Mouse (Mus musculus) limb, embryonic 11.5 days (tissue): Measurements from ENCODE around the gene Vps9d1. TPM values are rescaled to one million over a fixed set of nuclear protein-coding genes. Genes with fewer than 3 reads are reported as not detected.

ENCODE experiments used
- ATAC-seq: fragments of 200-750 bp; cut with Nextera tagmentation; 2 replicates; pipeline ENCODE4 v1.8.0; 2017; ENCODE audit warnings: low read depth; ENCODE audit not compliant: insufficient number of reproducible peaks, low FRiP score, low TSS enrichment
- DNase-seq: peaks from one replicate; pipeline ENCODE4 v3.0.0-alpha.2; 2015; ENCODE audit warnings: low spot score
- H3K27ac ChIP-seq: fragments of 300-500 bp; sonication (generic); replicated peaks from 2 replicates; pipeline ENCODE4 v1.5.1; 2014; ENCODE audit warnings: low read depth, mild to moderate bottlenecking, low read length
- H3K27me3 ChIP-seq: fragments of 300-500 bp; sonication (generic); 2 replicates; pipeline ENCODE4 v1.6.1; 2014; ENCODE audit warnings: mild to moderate bottlenecking, low read length, mixed read lengths; ENCODE audit not compliant: control insufficient read depth, insufficient read depth
- H3K36me3 ChIP-seq: fragments of 300-500 bp; sonication (generic); 2 replicates; pipeline ENCODE4 v1.6.1; 2014; ENCODE audit warnings: mild to moderate bottlenecking, low read length, moderate library complexity, mixed read lengths; ENCODE audit not compliant: control insufficient read depth, insufficient read depth
- H3K4me1 ChIP-seq: fragments of 300-500 bp; sonication (generic); 2 replicates; pipeline ENCODE4 v1.6.1; 2014; ENCODE audit warnings: low read length, mixed read lengths; ENCODE audit not compliant: control insufficient read depth, insufficient read depth
- H3K4me2 ChIP-seq: fragments of 300-500 bp; sonication (generic); 2 replicates; pipeline ENCODE4 v1.6.1; 2014; ENCODE audit warnings: low read depth, mild to moderate bottlenecking, moderate library complexity; ENCODE audit not compliant: severe bottlenecking
- H3K4me3 ChIP-seq: fragments of 300-500 bp; sonication (generic); 2 replicates; pipeline ENCODE4 v1.5.1; 2014; ENCODE audit warnings: low read depth, low read length
- H3K9ac ChIP-seq: fragments of 300-500 bp; sonication (generic); 2 replicates; pipeline ENCODE4 v1.6.1; 2014; ENCODE audit warnings: mild to moderate bottlenecking, low read length
- H3K9me3 ChIP-seq: fragments of 300-500 bp; sonication (generic); 2 replicates; pipeline ENCODE4 v1.6.1; 2016; ENCODE audit warnings: low read length; ENCODE audit not compliant: control insufficient read depth
- WGBS: fragments of 180-500 bp; shearing (Covaris S2); extraction: QIAGEN DNeasy Blood & Tissue Kit; methylation state at CpG from one replicate; pipeline ENCODE4 v1.1.7; 2014; 5-methylcytosine and 5-hydroxymethylcytosine counted together
- polyA plus RNA-seq: library from polyadenylated mRNA; unstranded; fragments of >200 nt; fragmentation: Nextera tagmentation; extraction: Ambion mirVana; gene quantifications from 2 replicates; pipeline ENCODE4 v1.2.1, GENCODE M21; 2014

The Vps9d1 gene
- 24.0 and 25.6 TPM in 2 replicates for polyA plus RNA-seq

DNA sequence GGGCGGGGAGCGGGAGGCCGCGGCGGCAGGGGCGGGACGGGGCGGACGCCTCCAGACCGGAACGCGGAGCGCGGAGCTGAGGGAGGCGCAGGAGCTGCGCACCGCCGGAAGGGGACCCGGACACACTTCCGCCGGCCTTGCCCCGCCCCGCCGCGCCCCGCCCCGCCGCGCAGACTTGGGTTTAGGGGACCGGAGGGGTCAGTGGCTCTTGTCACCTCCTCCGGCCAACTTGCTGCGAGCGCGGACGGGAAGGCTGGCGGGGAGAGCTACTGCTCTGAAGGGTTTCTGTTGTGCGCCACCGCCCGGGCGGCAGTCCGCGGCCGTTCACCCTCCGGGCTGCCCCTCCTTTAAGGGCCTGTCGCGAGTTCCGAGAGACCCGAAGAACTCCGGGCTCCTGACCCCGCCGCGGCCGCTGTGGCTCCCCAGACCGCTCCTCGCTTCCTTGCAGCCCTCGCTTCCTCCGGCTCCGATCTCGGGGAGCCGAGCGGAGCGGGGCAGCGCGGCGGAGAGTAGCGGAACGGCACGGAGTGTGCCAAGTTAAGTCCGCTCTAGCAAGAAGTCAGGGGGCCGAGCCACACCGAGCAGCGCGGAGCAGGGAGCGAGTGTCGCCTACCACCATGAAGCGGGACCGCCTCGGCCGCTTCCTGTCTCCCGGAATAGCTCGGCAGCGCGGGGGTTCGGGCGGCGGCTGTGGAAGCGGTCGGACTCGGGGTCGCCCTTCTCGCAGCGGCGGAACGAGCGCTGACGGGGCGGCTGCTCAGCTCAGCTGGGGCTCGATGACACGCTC, at the start of gene Vps9d1, which contains the start of gene Zfp276:
Gene Vps9d1, minus strand, starts transcription at position 250 of the 787 bp plus-strand sequence.
Gene Zfp276, plus strand, starts transcription at position 97 of the 787 bp plus-strand sequence.
- peaks cover 17% of the 10 kb centered on the region; the same call in 1 of the 2 replicates for H3K36me3 ChIP-seq
- peaks cover 13% of the 10 kb centered on the region for H3K4me1 ChIP-seq
- peak within 1 kb of the TSS; percentile 92 for H3K9ac ChIP-seq
- H3K27ac ChIP-seq: peak within 1 kb of the TSS; percentile 79
- ATAC-seq (peak; percentile 85), DNase-seq (peak; percentile 89)
- peak within 1 kb of the TSS; percentile 94 for H3K4me3 ChIP-seq
- under 1% methylated on average over 85 of the region's 99 CpGs for WGBS
- no peaks in the 10 kb centered on the region for H3K27me3 ChIP-seq
- no peaks in the 10 kb centered on the region for H3K9me3 ChIP-seq
- peak within 1 kb of the TSS; percentile 98 for H3K4me2 ChIP-seq

DNA sequence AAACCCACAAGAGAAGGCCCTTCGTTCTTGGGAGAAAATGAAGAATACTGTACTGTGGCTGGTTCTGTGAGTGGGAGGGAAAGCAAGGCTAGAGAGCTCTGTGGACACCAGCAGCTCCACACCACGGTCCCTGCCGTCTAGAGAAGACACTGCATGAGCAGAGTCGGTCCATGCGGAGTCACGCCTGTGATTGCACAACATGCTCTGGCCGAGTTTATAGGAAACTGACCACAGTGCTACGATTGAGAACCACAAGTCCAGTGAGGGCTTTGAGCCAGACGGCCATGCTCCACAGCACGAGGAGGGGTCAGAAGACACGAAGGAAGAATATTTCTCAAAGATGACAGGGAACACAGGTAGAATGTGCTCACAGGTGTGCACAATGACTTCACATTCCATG, 44.2 kb upstream of the Vps9d1 start:
- DNase-seq (no peak), ATAC-seq (no peak)
- Histone ChIP-seq H3K9me3 (no peaks in the 10 kb centered on the region), H3K36me3 (peaks cover 5% of the 10 kb centered on the region), H3K27me3 (no peaks in the 10 kb centered on the region), H3K4me2 (no peak overlapping the region), H3K9ac (no peak overlapping the region), H3K4me3 (no peak overlapping the region), H3K4me1 (no peaks in the 10 kb centered on the region), H3K27ac (no peak overlapping the region)
- 95% methylated on average over 11 of the region's 11 CpGs for WGBS

DNA sequence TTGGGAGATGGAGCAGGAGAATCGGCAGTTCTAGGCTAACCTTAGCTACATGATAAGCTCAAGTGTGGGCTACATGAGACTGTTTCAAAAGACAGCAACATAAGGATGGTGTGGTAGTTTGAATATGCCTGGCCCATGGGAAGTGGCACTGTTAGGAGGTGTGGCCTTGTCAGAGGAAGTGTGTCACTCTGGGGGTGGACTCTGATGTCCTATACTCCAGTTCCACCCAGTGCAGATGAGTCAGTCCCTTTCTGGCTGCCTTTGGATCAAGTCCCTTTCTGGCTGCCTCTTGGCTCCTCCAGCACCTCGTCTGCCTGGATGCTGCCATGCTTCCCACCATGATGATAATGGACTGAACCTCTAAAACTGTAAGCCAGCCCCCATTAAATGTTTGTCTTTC, 38.6 kb upstream of the Vps9d1 start:
- H3K9ac ChIP-seq: no peak overlapping the region
- H3K27me3 ChIP-seq: no peaks in the 10 kb centered on the region
- DNase-seq (no peak), ATAC-seq (no peak)
- H3K4me3 ChIP-seq: no peak overlapping the region
- H3K36me3 ChIP-seq: peaks cover 16% of the 10 kb centered on the region; the same call in 1 of the 2 replicates
- H3K4me2 ChIP-seq: no peak overlapping the region
- H3K9me3 ChIP-seq: no peaks in the 10 kb centered on the region
- no peaks in the 10 kb centered on the region for H3K4me1 ChIP-seq
- no peak overlapping the region for H3K27ac ChIP-seq
- WGBS: 92% methylated on average over 2 of the region's 2 CpGs

DNA sequence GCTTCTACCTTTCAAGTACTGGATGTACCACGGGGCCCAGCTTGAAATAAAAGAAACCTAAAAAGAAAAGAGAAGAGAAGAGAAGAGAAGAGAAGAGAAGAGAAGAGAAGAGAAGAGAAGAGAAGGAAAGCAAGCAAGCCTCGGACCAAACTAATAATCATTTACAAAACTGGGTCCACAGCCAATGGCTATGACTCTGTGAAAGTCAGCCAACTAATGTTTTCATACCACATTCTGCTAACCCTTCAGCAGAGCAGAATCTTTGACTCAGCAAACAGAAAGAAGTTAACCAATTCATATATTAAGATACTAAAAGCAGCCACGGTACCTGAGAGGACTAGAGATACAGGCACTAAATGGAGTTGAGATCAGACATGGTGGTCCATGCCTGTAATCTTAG, 38.1 kb upstream of the Vps9d1 start:
- Histone ChIP-seq H3K4me2 (no peak overlapping the region), H3K9ac (no peak overlapping the region), H3K27me3 (no peaks in the 10 kb centered on the region), H3K4me3 (no peak overlapping the region), H3K4me1 (no peaks in the 10 kb centered on the region), H3K27ac (no peak overlapping the region), H3K9me3 (no peaks in the 10 kb centered on the region), H3K36me3 (peaks cover 16% of the 10 kb centered on the region; the same call in 1 of the 2 replicates)
- ATAC-seq (no peak), DNase-seq (no peak)
- 89% methylated on average over 3 of the region's 3 CpGs for WGBS

DNA sequence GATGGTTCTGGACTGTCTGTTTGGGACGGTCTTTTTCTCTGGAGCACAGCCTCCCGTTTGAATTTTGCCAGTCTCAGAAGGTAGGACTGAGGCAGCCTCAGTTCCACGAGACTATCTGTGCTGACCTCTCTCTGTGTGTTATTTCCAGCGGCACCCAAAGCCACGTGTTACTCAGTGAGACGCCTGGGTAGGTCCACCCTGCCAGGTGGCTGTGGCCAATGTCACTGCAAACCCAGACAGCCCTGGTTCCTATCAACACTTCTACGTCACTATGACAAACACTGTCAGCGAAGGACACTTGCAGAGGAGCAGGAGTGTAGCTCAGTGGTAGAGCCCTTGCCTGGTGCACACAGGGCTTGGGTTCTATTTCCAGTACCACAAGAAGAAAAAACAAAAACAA, 37.6 kb upstream of the Vps9d1 start:
- H3K27ac ChIP-seq: no peak overlapping the region
- ATAC-seq (no peak), DNase-seq (no peak)
- H3K4me3 ChIP-seq: no peak overlapping the region
- H3K9me3 ChIP-seq: no peaks in the 10 kb centered on the region
- peaks cover 16% of the 10 kb centered on the region; the same call in 1 of the 2 replicates for H3K36me3 ChIP-seq
- no peaks in the 10 kb centered on the region for H3K4me1 ChIP-seq
- no peak overlapping the region for H3K4me2 ChIP-seq
- 85% methylated on average over 8 of the region's 8 CpGs for WGBS
- H3K9ac ChIP-seq: no peak overlapping the region
- no peaks in the 10 kb centered on the region for H3K27me3 ChIP-seq

DNA sequence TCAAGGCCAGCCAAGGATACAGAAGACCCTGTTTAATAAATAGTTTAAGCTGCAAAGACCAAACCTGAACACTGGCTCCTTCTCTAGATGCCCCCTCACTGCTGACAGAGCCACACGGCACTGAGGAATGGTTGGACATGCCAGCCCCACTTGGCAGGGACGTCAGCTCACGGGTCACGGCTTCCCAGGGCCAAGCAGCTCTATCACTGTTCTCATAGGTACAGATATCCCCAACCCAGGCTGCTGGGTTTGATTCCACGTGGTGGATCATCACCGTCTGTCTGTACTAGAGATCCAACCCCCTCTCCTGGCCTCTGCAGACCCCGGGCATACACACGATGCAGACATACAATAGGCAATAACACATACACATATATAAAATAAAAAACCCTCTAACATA, 36.5 kb upstream of the Vps9d1 start:
- Histone ChIP-seq H3K27me3 (no peaks in the 10 kb centered on the region), H3K4me2 (no peak overlapping the region), H3K36me3 (peaks cover 16% of the 10 kb centered on the region; the same call in 1 of the 2 replicates), H3K4me1 (no peaks in the 10 kb centered on the region), H3K9me3 (no peaks in the 10 kb centered on the region), H3K9ac (no peak overlapping the region), H3K27ac (no peak overlapping the region), H3K4me3 (no peak overlapping the region)
- WGBS: 93% methylated on average over 8 of the region's 8 CpGs
- DNase-seq (no peak), ATAC-seq (no peak)

DNA sequence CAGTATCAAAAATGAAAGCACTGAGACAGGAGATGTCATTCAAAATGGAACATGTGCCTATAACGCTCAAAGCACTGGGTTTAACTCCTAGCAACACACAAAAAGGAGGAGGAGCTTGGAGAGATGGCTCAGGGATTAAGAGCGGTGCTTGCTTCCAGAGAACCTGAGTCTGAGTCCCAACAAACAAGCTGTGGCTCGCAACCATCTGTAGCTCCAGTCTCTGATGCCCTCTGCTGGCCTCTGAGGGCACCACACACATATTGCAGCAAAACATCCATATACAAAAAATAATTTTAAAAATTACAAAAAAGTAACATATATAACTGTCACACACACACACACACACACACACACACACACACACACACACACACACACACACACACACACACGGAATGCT, 36.0 kb upstream of the Vps9d1 start:
- Histone ChIP-seq H3K36me3 (peaks cover 16% of the 10 kb centered on the region; the same call in 1 of the 2 replicates), H3K4me1 (no peaks in the 10 kb centered on the region), H3K27me3 (no peaks in the 10 kb centered on the region), H3K9me3 (no peaks in the 10 kb centered on the region), H3K4me2 (no peak overlapping the region), H3K4me3 (no peak overlapping the region), H3K9ac (no peak overlapping the region), H3K27ac (no peak overlapping the region)
- DNase-seq (no peak), ATAC-seq (no peak)
- WGBS: 85% methylated on average over 4 of the region's 4 CpGs

DNA sequence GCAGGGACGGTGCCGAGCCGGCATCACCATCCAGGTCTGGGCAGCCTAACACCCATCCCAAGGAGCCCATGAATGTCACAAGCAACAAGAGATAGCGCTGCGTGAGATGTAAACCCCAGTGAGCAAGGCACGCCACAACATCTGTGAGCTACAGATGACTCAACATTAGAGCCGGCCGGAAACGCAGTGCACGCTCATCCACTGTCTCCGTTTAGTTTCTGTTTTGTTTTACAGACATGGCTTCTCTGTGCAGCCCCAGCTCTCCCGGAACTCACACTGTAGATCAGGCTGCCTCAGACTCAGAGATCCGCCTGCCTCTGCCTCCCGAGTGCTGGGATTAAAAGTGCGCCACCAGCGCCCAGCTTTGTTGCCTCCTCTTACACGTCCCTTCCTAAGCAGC, 33.2 kb upstream of the Vps9d1 start:
- no peak overlapping the region for H3K9ac ChIP-seq
- WGBS: 92% methylated on average over 17 of the region's 17 CpGs
- ATAC-seq (no peak), DNase-seq (no peak)
- no peak overlapping the region for H3K4me3 ChIP-seq
- H3K27me3 ChIP-seq: no peaks in the 10 kb centered on the region
- H3K4me1 ChIP-seq: no peaks in the 10 kb centered on the region
- peaks cover 15% of the 10 kb centered on the region for H3K36me3 ChIP-seq
- no peaks in the 10 kb centered on the region for H3K9me3 ChIP-seq
- no peak overlapping the region for H3K4me2 ChIP-seq
- no peak overlapping the region for H3K27ac ChIP-seq
